In the genomic region with DNA sequence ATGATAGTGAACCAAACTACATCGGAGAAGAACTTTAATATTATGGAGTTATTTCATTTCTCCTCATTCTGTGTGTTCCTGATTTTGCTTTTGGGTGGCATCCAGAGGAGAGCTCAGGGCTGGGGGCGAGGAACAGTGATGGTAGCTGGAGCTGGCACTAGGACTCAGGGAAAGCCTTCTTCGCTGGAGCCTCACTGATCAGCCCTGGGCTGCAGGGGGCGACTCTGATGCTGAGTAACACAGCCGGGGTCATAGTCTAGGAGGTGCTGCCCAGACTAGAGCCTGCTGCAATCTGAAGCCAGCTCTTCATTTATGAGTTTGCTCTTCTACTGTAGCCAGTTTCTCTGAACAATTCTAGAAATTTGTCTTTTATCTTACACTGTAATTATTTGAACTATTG, we compare ENCODE assay signal across 15 mouse cellular contexts.
DNase-seq lines count a peak whose midpoint lies in the region; ATAC-seq and TF ChIP-seq lines count a peak whose summit lies in the region.
"Had no signal": no experiment of that assay in that cellular context is flagged by ENCODE, and none has a peak within 500 bp of the region (broad histone marks: within the 10 kb centered on the region; RNA-seq: fewer than 3 reads in every experiment).

No protein-coding gene starts in this region.

- H3K36me3 ChIP-seq in small intestine, adult 2 months (ENCODE audit: control insufficient read depth, insufficient read depth, low read length), result peaks cover 53% of the 10 kb centered on the region

- no peaks in the 10 kb centered on the region for H3K27me3 ChIP-seq in small intestine, adult 2 months (ENCODE audit: control insufficient read depth, insufficient read depth, low read length)
- H3K27me3 ChIP-seq: heart, embryonic 12.5 days; hindbrain, embryonic 13.5 days had no signal

- intact Hi-C loops in gastrocnemius, adult 2 months (cut with DNase I), result no loop called here
- intact Hi-C loops in gastrocnemius, postnatal 36 days (cut with DNase I), result no loop called here
- intact Hi-C loops in left cerebral cortex, postnatal 14 days (cut with DNase I), result no loop called here

- H3K4me3 ChIP-seq in gastrocnemius, adult 2 months, result no peak overlapping the region
- H3K4me3 ChIP-seq in lung, adult 2 months (replicated peaks; ENCODE audit: extremely low read depth, low read depth, low read length), result no peak overlapping the region
- H3K4me3 ChIP-seq in embryonic fibroblast, embryonic 13.5 days (ENCODE audit: insufficient read depth, low read length), result no peak overlapping the region
- H3K4me3 ChIP-seq in small intestine, adult 2 months (ENCODE audit: low read depth, low read length), result no peak overlapping the region
- H3K4me3 ChIP-seq: embryonic facial prominence, embryonic 10.5 days; forebrain, embryonic 10.5 days; heart, embryonic 12.5 days; hindbrain, embryonic 13.5 days; limb, embryonic 10.5 days had no signal

- 85% methylated on average over 5 of the region's 5 CpGs for WGBS in lung, adult 2 months
- whole genome bisulfite sequencing in small intestine, adult 2 months, result 73% methylated on average over 5 of the region's 5 CpGs

- peak; percentile 19; the same call in 1 of the 2 replicates for TF ChIP-seq CTCF in gastrocnemius, adult 2 months (IDR thresholded peaks at IDR 0.05)
- TF ChIP-seq CTCF in lung, adult 2 months (IDR thresholded peaks at IDR 0.05; ENCODE audit: insufficient read depth, low read length), result no peak
- 0 out of 2 replicates have a peak, but pooled peaks have one; percentile 2 for TF ChIP-seq CTCF in embryonic fibroblast, embryonic 13.5 days (IDR thresholded peaks at IDR 0.05; ENCODE audit: borderline replicate concordance, insufficient read depth, low read length)
- TF ChIP-seq CTCF in small intestine, adult 2 months (IDR thresholded peaks at IDR 0.05; ENCODE audit: extremely low read depth, insufficient read length, insufficient replicate concordance, low read depth, low read length), result peak; percentile 31; the same call in 1 of the 2 replicates

- H3K4me1 ChIP-seq in lung, adult 2 months (ENCODE audit: control insufficient read depth, insufficient read depth, low read length), result 0 out of 2 replicates have a peak, but pooled peaks cover 5% of the 10 kb centered on the region
- H3K4me1 ChIP-seq in embryonic fibroblast, embryonic 13.5 days (ENCODE audit: control insufficient read depth, insufficient read depth, low read length), result peaks cover 11% of the 10 kb centered on the region
- no peaks in the 10 kb centered on the region; the same call in 1 of the 2 replicates for H3K4me1 ChIP-seq in small intestine, adult 2 months (ENCODE audit: control insufficient read depth, insufficient read depth, insufficient read length, low read length)
- H3K4me1 ChIP-seq: embryonic facial prominence, embryonic 10.5 days; forebrain, embryonic 10.5 days; hindbrain, embryonic 13.5 days; limb, embryonic 10.5 days had no signal

- no peak for ATAC-seq in inflammation-experienced regulatory T-cells, adult 6 months

- DNase-seq in gastrocnemius, adult 2 months, result no peak
- no peak for DNase-seq in gastrocnemius, postnatal 36 days
- DNase-seq in lung, postnatal 10 days, result peak; percentile 21
- no peak for DNase-seq in lung, adult 2 months
- no peak for DNase-seq in left cerebral cortex, postnatal 14 days (ENCODE audit: low spot score in 2 of 2)
- DNase-seq: cerebellum, adult 9-11 months; right cerebral cortex, postnatal 25 days had no signal

- H3K27ac ChIP-seq in gastrocnemius, adult 2 months, result no peak overlapping the region
- no peak overlapping the region for H3K27ac ChIP-seq in embryonic fibroblast, embryonic 13.5 days (ENCODE audit: insufficient read depth, low read length)
- H3K27ac ChIP-seq in small intestine, adult 2 months (ENCODE audit: insufficient read depth, low read depth, low read length), result no peak overlapping the region
- H3K27ac ChIP-seq: embryonic facial prominence, embryonic 10.5 days; forebrain, embryonic 10.5 days; hindbrain, embryonic 13.5 days; limb, embryonic 10.5 days had no signal

- TF ChIP-seq POLR2A in lung, adult 2 months (IDR thresholded peaks at IDR 0.05; ENCODE audit: borderline replicate concordance, extremely low read depth, low read depth, low read length), result no peak
- TF ChIP-seq POLR2A in embryonic fibroblast, embryonic 13.5 days (IDR thresholded peaks at IDR 0.05; ENCODE audit: low read depth, low read length), result no peak
- no peak for TF ChIP-seq POLR2A in small intestine, adult 2 months (IDR thresholded peaks at IDR 0.05; ENCODE audit: low read depth, low read length)
